9 mouse cellular contexts compared by ENCODE assay signal in the genomic region with DNA sequence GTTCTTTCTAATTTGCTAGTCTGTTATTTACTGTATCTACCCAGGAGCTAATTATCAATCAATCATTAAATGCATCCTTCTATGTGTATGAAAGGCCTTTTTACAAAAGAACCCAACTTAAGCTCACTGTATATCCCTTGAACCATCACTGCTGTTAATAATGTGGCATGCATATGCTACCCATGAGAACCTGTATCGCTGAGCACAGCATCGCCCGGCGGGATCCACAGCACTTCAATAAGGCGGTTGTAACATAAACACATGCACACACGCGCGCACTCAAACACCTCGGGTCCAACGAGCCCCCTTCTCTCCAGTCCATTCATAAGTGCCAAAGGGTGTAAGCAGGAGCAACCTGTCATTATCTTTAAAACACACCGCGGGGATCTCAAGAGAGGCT. TPM values are rescaled to one million over a fixed set of nuclear protein-coding genes. Genes with fewer than 3 reads are reported as not detected.
DNase-seq lines count a peak whose midpoint lies in the region; ATAC-seq and TF ChIP-seq lines count a peak whose summit lies in the region.
"Had no signal": no experiment of that assay in that cellular context is flagged by ENCODE, and none has a peak within 500 bp of the region (broad histone marks: within the 10 kb centered on the region; RNA-seq: fewer than 3 reads in every experiment).

No protein-coding gene starts in this region.

- H3K9me3 ChIP-seq in intestine, embryonic 16.5 days (ENCODE audit: control insufficient read depth, low read length): no peaks in the 10 kb centered on the region
- no peaks in the 10 kb centered on the region for H3K9me3 ChIP-seq in midbrain, postnatal 0 days (ENCODE audit: low read length)
- H3K9me3 ChIP-seq: megakaryocyte, embryonic 14.5 days had no signal

- H3K9ac ChIP-seq in intestine, embryonic 16.5 days (ENCODE audit: low read depth, low read length): no peak overlapping the region
- no peak overlapping the region for H3K9ac ChIP-seq in midbrain, postnatal 0 days (replicated peaks; ENCODE audit: low read length, poor library complexity, severe bottlenecking)

- no peaks in the 10 kb centered on the region for H3K36me3 ChIP-seq in testis, adult 2 months (ENCODE audit: control insufficient read depth, insufficient read depth, low read length)
- H3K36me3 ChIP-seq in intestine, embryonic 16.5 days (ENCODE audit: control insufficient read depth, insufficient read depth, low read length): no peaks in the 10 kb centered on the region
- no peaks in the 10 kb centered on the region for H3K36me3 ChIP-seq in midbrain, postnatal 0 days (ENCODE audit: insufficient read depth, low read length)

- peaks cover 2% of the 10 kb centered on the region for H3K4me1 ChIP-seq in testis, adult 2 months (ENCODE audit: control insufficient read depth, insufficient read depth, low read length)
- no peaks in the 10 kb centered on the region for H3K4me1 ChIP-seq in intestine, embryonic 16.5 days (ENCODE audit: control insufficient read depth, insufficient read depth, low read length)
- H3K4me1 ChIP-seq in midbrain, postnatal 0 days (ENCODE audit: insufficient read depth, low read length): peaks cover 3% of the 10 kb centered on the region; the same call in 1 of the 2 replicates

- no peak overlapping the region for H3K27ac ChIP-seq in testis, adult 2 months (ENCODE audit: control insufficient read depth, insufficient read depth, low read depth, low read length)
- no peak overlapping the region for H3K27ac ChIP-seq in intestine, embryonic 16.5 days (ENCODE audit: low read length)
- no peak overlapping the region for H3K27ac ChIP-seq in midbrain, postnatal 0 days (ENCODE audit: low read depth, low read length)

- no peaks in the 10 kb centered on the region for H3K27me3 ChIP-seq in testis, adult 2 months (ENCODE audit: control insufficient read depth, insufficient read depth, low read length)
- H3K27me3 ChIP-seq in intestine, embryonic 16.5 days (replicated peaks; ENCODE audit: control insufficient read depth, insufficient read depth, low read length): no peaks in the 10 kb centered on the region
- H3K27me3 ChIP-seq in midbrain, postnatal 0 days (ENCODE audit: insufficient read depth, low read length): peaks cover 12% of the 10 kb centered on the region; the same call in 1 of the 2 replicates

- DNase-seq in frontal cortex, postnatal 14 days (ENCODE audit: low spot score in 2 of 2): no peak
- no peak for DNase-seq in testis, postnatal 14 days (ENCODE audit: low spot score)
- peak; percentile 54 for DNase-seq in midbrain, postnatal 0 days (ENCODE audit: low spot score)
- no peak for DNase-seq in urinary bladder, postnatal 4 days (ENCODE audit: low spot score in 2 of 2)

- 0 out of 2 replicates have a peak overlapping the region, but pooled peaks have one; percentile 17 for H3K4me3 ChIP-seq in testis, adult 2 months (ENCODE audit: control insufficient read depth, low read depth, low read length)
- H3K4me3 ChIP-seq in intestine, embryonic 16.5 days (ENCODE audit: low read length): peak overlapping the region; percentile 63
- H3K4me3 ChIP-seq in midbrain, postnatal 0 days (ENCODE audit: low read depth, low read length): peak overlapping the region; percentile 62

- TF ChIP-seq CTCF in testis, adult 2 months (IDR thresholded peaks at IDR 0.05; ENCODE audit: control insufficient read depth, insufficient read depth, insufficient replicate concordance, low read depth, low read length): no peak
- no peak for TF ChIP-seq CTCF in midbrain, postnatal 0 days (IDR thresholded peaks at IDR 0.05)

- TF ChIP-seq POLR2A in testis, adult 2 months (IDR thresholded peaks at IDR 0.05; ENCODE audit: control insufficient read depth, low read depth, low read length): no peak

- H3K4me2 ChIP-seq in intestine, embryonic 16.5 days (ENCODE audit: low read depth, low read length): peak overlapping the region; percentile 97
- peak overlapping the region; percentile 87 for H3K4me2 ChIP-seq in midbrain, postnatal 0 days (ENCODE audit: low read depth, low read length, poor library complexity, severe bottlenecking)

- 0 out of 2 replicates have a peak, but pooled peaks have one; percentile 25 for ATAC-seq in frontal cortex, adult (ENCODE audit: low TSS enrichment)
- no peak; the same call in 1 of the 2 replicates for ATAC-seq in intestine, embryonic 16.5 days
- no peak for ATAC-seq in midbrain, postnatal 0 days (ENCODE audit: low FRiP score)
- no peak for ATAC-seq in erythroid progenitor cell, adult 5-6 weeks (replicated peaks; ENCODE audit: low FRiP score, poor library complexity, severe bottlenecking)

- whole genome bisulfite sequencing in intestine, embryonic 16.5 days: 6% methylated on average over 12 of the region's 12 CpGs
- under 1% methylated on average over 12 of the region's 12 CpGs for WGBS in midbrain, postnatal 0 days

RNA-seq across cellular contexts. Expression of gene Epha3, which starts 0.8 kb away (rescaled TPM):
- 1.0 and 1.6 TPM in 2 replicates for polyA plus RNA-seq in testis, adult 2 months (2012; rRNA removed)
- 5.5 and 6.5 TPM in 2 replicates for polyA plus RNA-seq in intestine, embryonic 16.5 days (2015; fragmentation: Nextera tagmentation; extraction: Ambion mirVana)
- 11.5 and 17.3 TPM in 2 replicates for total RNA-seq in midbrain, postnatal 0 days (2014; rRNA removed)
- polyA plus RNA-seq in midbrain, postnatal 0 days (2015; fragmentation: Nextera tagmentation; extraction: Ambion mirVana): 6.2 and 8.6 TPM in 2 replicates
- not detected in 2 replicates for total RNA-seq in erythroid progenitor cell, adult 5-6 weeks (2015; ENCODE audit: low replicate concordance)
- not detected in 2 replicates for total RNA-seq in erythroid progenitor cell, adult 5-6 weeks (2017; ENCODE audit: low replicate concordance)
